Mouse (Mus musculus): Measurements from ENCODE around the gene Urah. TPM values are rescaled to one million over a fixed set of nuclear protein-coding genes. Genes with fewer than 3 reads are reported as not detected.

Urah gene
- polyA plus RNA-seq, 1 experiment from 2014 or later, result 26.7 TPM

GRCm38 (mm10) chr7:140811714-140812113 is 23.1 kb upstream of the Urah start:
- Histone ChIP-seq H3K27ac (ENCODE audit: low read length) (no peak overlapping the region), H3K27me3 (ENCODE audit: control insufficient read depth, insufficient read depth, low read length) (no peaks in the 10 kb centered on the region), H3K4me2 (ENCODE audit: low read depth, low read length) (no peak overlapping the region), H3K4me1 (ENCODE audit: control insufficient read depth, insufficient read depth, low read length) (no peaks in the 10 kb centered on the region), H3K9me3 (replicated peaks; ENCODE audit: control insufficient read depth, low read length) (no peaks in the 10 kb centered on the region), H3K9ac (ENCODE audit: low read length) (no peak overlapping the region), H3K36me3 (ENCODE audit: control insufficient read depth, insufficient read depth, low read length) (no peaks in the 10 kb centered on the region), H3K4me3 (replicated peaks; ENCODE audit: low read length) (no peak overlapping the region)
- 87% methylated on average over 13 of the region's 13 CpGs for WGBS
- ATAC-seq (ENCODE audit: insufficient read depth, low FRiP score), result no peak

GRCm38 (mm10) chr7:140812850-140813249 is 22.0 kb upstream of the Urah start:
- H3K27me3 ChIP-seq (ENCODE audit: control insufficient read depth, insufficient read depth, low read length), result no peaks in the 10 kb centered on the region
- ATAC-seq (ENCODE audit: insufficient read depth, low FRiP score), result no peak
- H3K9me3 ChIP-seq (replicated peaks; ENCODE audit: control insufficient read depth, low read length), result no peaks in the 10 kb centered on the region
- no peak overlapping the region for H3K9ac ChIP-seq (ENCODE audit: low read length)
- WGBS, result 82% methylated on average over 12 of the region's 12 CpGs
- H3K27ac ChIP-seq (ENCODE audit: low read length), result no peak overlapping the region
- H3K36me3 ChIP-seq (ENCODE audit: control insufficient read depth, insufficient read depth, low read length), result no peaks in the 10 kb centered on the region
- no peak overlapping the region for H3K4me2 ChIP-seq (ENCODE audit: low read depth, low read length)
- no peaks in the 10 kb centered on the region for H3K4me1 ChIP-seq (ENCODE audit: control insufficient read depth, insufficient read depth, low read length)
- H3K4me3 ChIP-seq (replicated peaks; ENCODE audit: low read length), result no peak overlapping the region

GRCm38 (mm10) chr7:140820173-140820572 is 14.6 kb upstream of the Urah start:
- no peak for ATAC-seq (ENCODE audit: insufficient read depth, low FRiP score)
- Histone ChIP-seq H3K9me3 (replicated peaks; ENCODE audit: control insufficient read depth, low read length) (no peaks in the 10 kb centered on the region), H3K27me3 (ENCODE audit: control insufficient read depth, insufficient read depth, low read length) (no peaks in the 10 kb centered on the region), H3K4me3 (replicated peaks; ENCODE audit: low read length) (no peak overlapping the region), H3K4me2 (ENCODE audit: low read depth, low read length) (no peak overlapping the region), H3K27ac (ENCODE audit: low read length) (no peak overlapping the region), H3K9ac (ENCODE audit: low read length) (no peak overlapping the region), H3K4me1 (ENCODE audit: control insufficient read depth, insufficient read depth, low read length) (no peaks in the 10 kb centered on the region), H3K36me3 (ENCODE audit: control insufficient read depth, insufficient read depth, low read length) (no peaks in the 10 kb centered on the region)
- WGBS, result 51% methylated on average over 4 of the region's 4 CpGs

DNA sequence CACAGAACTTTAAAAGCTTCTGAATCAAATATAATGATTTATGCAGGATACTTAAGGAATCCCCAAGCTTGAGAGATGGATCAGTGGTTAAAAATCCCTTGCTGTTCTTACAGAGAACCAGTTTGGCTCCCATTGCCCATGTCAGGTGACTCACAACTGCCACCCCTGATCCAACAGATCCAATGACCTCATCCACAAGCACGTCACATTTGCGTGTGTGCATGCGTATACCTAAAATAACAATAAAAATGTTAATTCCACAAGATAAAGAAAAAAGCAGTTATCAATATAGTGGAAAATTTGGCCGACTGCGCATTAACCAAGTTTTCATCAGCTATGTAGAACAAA is 13.5 kb upstream of the Urah start:
- no peak overlapping the region for H3K9ac ChIP-seq (ENCODE audit: low read length)
- no peak for ATAC-seq (ENCODE audit: insufficient read depth, low FRiP score)

GRCm38 (mm10) chr7:140821653-140822329 is 13.0 kb upstream of the Urah start, which contains the start of gene Zfp941:
Gene Zfp941 (minus strand): TSS chr7:140822178.
- H3K4me3 ChIP-seq (replicated peaks; ENCODE audit: low read length), result peak within 1 kb of the TSS; percentile 47
- H3K4me1 ChIP-seq (ENCODE audit: control insufficient read depth, insufficient read depth, low read length), result no peaks in the 10 kb centered on the region
- no peaks in the 10 kb centered on the region for H3K27me3 ChIP-seq (ENCODE audit: control insufficient read depth, insufficient read depth, low read length)
- no peak within 1 kb of the TSS for H3K27ac ChIP-seq (ENCODE audit: low read length)
- 3% methylated on average over 21 of the region's 21 CpGs for WGBS
- peak within 1 kb of the TSS; percentile 62 for H3K4me2 ChIP-seq (ENCODE audit: low read depth, low read length)
- ATAC-seq (ENCODE audit: insufficient read depth, low FRiP score), result no peak; the same call in 1 of the 2 replicates
- H3K36me3 ChIP-seq (ENCODE audit: control insufficient read depth, insufficient read depth, low read length), result no peaks in the 10 kb centered on the region
- peak within 1 kb of the TSS; percentile 62 for H3K9ac ChIP-seq (ENCODE audit: low read length)
- H3K9me3 ChIP-seq (replicated peaks; ENCODE audit: control insufficient read depth, low read length), result no peaks in the 10 kb centered on the region

More for the DNA sequence above, 13.5 kb upstream of the Urah start:
- Histone ChIP-seq H3K27ac (ENCODE audit: low read length) (no peak overlapping the region), H3K27me3 (ENCODE audit: control insufficient read depth, insufficient read depth, low read length) (no peaks in the 10 kb centered on the region), H3K4me1 (ENCODE audit: control insufficient read depth, insufficient read depth, low read length) (no peaks in the 10 kb centered on the region), H3K4me2 (ENCODE audit: low read depth, low read length) (peak overlapping the region; percentile 62), H3K36me3 (ENCODE audit: control insufficient read depth, insufficient read depth, low read length) (no peaks in the 10 kb centered on the region), H3K4me3 (replicated peaks; ENCODE audit: low read length) (peak overlapping the region; percentile 47; the same call in 1 of the 2 replicates), H3K9me3 (replicated peaks; ENCODE audit: control insufficient read depth, low read length) (no peaks in the 10 kb centered on the region)
- 40% methylated on average over 5 of the region's 5 CpGs for WGBS

DNA sequence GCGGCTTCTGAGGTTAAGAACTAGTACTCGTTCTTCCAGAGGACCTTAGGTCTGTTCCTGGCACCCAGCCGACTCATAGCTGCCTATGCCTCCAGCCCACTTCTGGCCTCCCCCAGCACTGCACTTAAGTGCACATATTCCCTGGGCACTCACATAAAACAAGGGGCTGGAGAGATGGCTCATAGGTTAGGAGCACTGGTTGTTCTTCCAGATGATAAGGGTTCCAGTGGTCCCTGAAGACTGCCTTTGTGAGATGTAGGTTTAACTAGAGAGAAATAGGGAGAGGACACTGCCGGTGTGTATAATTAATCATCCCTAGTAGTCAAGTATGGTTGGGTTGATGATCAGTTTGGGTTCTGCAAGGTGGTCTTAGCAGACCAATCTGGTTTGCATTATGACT is 12.1 kb upstream of the Urah start:
- no peak overlapping the region for H3K9ac ChIP-seq (ENCODE audit: low read length)
- H3K27me3 ChIP-seq (ENCODE audit: control insufficient read depth, insufficient read depth, low read length), result no peaks in the 10 kb centered on the region
- no peaks in the 10 kb centered on the region for H3K9me3 ChIP-seq (replicated peaks; ENCODE audit: control insufficient read depth, low read length)
- H3K4me3 ChIP-seq (replicated peaks; ENCODE audit: low read length), result no peak overlapping the region
- no peak overlapping the region for H3K27ac ChIP-seq (ENCODE audit: low read length)
- H3K4me2 ChIP-seq (ENCODE audit: low read depth, low read length), result no peak overlapping the region
- no peak for ATAC-seq (ENCODE audit: insufficient read depth, low FRiP score)
- H3K4me1 ChIP-seq (ENCODE audit: control insufficient read depth, insufficient read depth, low read length), result no peaks in the 10 kb centered on the region
- no peaks in the 10 kb centered on the region for H3K36me3 ChIP-seq (ENCODE audit: control insufficient read depth, insufficient read depth, low read length)
- WGBS, result 85% methylated on average over 4 of the region's 4 CpGs

DNA sequence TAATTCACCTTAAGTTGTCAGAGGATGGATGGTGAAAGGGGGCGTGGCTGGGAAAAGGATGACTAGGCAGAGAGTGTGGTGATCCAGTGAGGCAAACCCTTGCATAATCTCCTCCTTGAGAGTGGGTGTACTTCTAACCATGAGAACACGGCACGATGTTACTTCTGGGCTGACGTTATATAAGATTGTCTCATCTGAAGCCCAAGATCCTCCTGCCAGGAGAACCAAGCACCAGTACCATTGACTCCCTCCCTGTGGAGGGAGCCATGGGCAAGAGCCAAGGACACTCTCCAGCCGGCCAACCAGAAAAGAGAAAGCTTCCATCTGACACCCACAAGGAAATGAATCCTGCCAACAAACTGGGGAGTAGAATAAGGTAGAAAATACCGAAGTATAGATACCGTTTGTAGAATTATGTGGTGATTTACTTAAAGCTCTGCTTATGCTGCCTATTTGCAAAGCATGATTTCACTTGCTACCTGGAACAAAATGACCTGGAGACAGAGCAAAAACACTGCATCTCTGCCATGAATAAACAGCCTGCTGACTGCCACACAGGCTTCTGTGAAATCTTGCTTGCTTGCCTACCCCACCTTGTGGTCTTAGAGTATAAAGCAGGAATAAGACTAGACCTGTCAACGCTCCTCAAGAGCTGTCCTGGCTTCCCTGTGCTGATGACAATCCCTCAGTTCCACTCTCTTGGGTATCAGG is 6.5 kb upstream of the Urah start:
- peak; percentile 37; the same call in 1 of the 2 replicates for ATAC-seq (ENCODE audit: insufficient read depth, low FRiP score)
- H3K9me3 ChIP-seq (replicated peaks; ENCODE audit: control insufficient read depth, low read length), result no peaks in the 10 kb centered on the region
- no peak overlapping the region for H3K4me3 ChIP-seq (replicated peaks; ENCODE audit: low read length)
- H3K9ac ChIP-seq (ENCODE audit: low read length), result no peak overlapping the region
- no peak overlapping the region for H3K27ac ChIP-seq (ENCODE audit: low read length)
- 31% methylated on average over 8 of the region's 8 CpGs for WGBS
- H3K4me2 ChIP-seq (ENCODE audit: low read depth, low read length), result no peak overlapping the region
- no peaks in the 10 kb centered on the region for H3K27me3 ChIP-seq (ENCODE audit: control insufficient read depth, insufficient read depth, low read length)
- H3K4me1 ChIP-seq (ENCODE audit: control insufficient read depth, insufficient read depth, low read length), result no peaks in the 10 kb centered on the region
- H3K36me3 ChIP-seq (ENCODE audit: control insufficient read depth, insufficient read depth, low read length), result no peaks in the 10 kb centered on the region

DNA sequence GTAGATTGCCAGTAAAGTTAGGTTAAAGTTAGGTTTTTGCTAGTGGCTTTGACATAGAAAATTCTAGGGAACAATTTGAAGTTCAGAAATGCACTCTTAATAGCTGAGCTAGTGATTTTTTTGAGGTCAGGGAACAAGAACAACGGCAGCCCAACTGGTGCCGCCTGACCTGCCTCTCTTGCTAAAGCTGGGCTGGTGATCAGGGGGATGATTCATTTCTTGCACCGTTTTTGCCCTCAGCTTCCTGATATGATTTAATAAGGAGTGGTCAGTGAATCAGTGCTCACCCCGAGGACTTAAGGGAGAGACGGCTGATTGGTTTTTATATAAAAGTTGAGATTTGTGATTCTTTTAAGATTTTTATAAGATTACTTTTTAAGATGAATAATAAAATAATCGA is 3.4 kb upstream of the Urah start:
- Histone ChIP-seq H3K4me3 (replicated peaks; ENCODE audit: low read length) (no peak overlapping the region), H3K27ac (ENCODE audit: low read length) (no peak overlapping the region), H3K9ac (ENCODE audit: low read length) (no peak overlapping the region), H3K4me2 (ENCODE audit: low read depth, low read length) (no peak overlapping the region), H3K4me1 (ENCODE audit: control insufficient read depth, insufficient read depth, low read length) (0 out of 2 replicates have a peak, but pooled peaks cover 7% of the 10 kb centered on the region), H3K9me3 (replicated peaks; ENCODE audit: control insufficient read depth, low read length) (no peaks in the 10 kb centered on the region), H3K36me3 (ENCODE audit: control insufficient read depth, insufficient read depth, low read length) (no peaks in the 10 kb centered on the region), H3K27me3 (ENCODE audit: control insufficient read depth, insufficient read depth, low read length) (no peaks in the 10 kb centered on the region)
- WGBS, result 42% methylated on average over 6 of the region's 6 CpGs
- ATAC-seq (ENCODE audit: insufficient read depth, low FRiP score), result no peak

DNA sequence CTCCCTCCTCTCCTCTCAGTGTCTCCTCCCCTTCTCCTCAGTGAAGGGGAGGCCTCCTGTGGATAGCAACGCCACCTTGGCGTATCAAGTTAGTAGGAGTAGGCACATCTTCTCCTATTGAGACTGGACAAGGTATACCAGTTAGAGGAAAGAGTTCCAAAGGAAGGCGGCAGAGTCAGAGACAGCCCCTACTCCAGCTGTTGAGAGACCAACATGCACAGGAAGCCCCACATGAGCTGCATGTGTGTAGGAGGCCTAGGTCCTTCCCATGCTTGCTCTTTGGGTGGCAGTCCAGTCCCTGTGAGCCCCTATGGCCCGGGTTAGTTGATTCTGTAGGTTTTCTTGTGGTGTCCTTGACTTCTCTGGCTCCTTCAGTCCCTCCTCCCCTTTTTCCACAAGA is 1.5 kb upstream of the Urah start:
- Histone ChIP-seq H3K4me2 (ENCODE audit: low read depth, low read length) (no peak overlapping the region), H3K4me1 (ENCODE audit: control insufficient read depth, insufficient read depth, low read length) (0 out of 2 replicates have a peak, but pooled peaks cover 7% of the 10 kb centered on the region), H3K36me3 (ENCODE audit: control insufficient read depth, insufficient read depth, low read length) (no peaks in the 10 kb centered on the region), H3K9ac (ENCODE audit: low read length) (no peak overlapping the region), H3K9me3 (replicated peaks; ENCODE audit: control insufficient read depth, low read length) (no peaks in the 10 kb centered on the region), H3K27ac (ENCODE audit: low read length) (no peak overlapping the region), H3K27me3 (ENCODE audit: control insufficient read depth, insufficient read depth, low read length) (no peaks in the 10 kb centered on the region), H3K4me3 (replicated peaks; ENCODE audit: low read length) (no peak overlapping the region)
- no peak for ATAC-seq (ENCODE audit: insufficient read depth, low FRiP score)
- 78% methylated on average over 4 of the region's 4 CpGs for WGBS
